Mouse (Mus musculus) heart, postnatal 4 days (tissue): ENCODE results near the gene Hist1h4i. TPM values are rescaled to one million over a fixed set of nuclear protein-coding genes. Genes with fewer than 3 reads are reported as not detected.
"Not testable (repeated sequence)": the region's sequence is repeated elsewhere in the genome, so short reads cannot be mapped to it uniquely, and the experiment has no call there.

Source experiments
- DNase-seq: peaks from one replicate; pipeline ENCODE4 v3.0.0; 2021
- total RNA-seq, 2 experiments: library from RNA; stranded (reverse); gene quantifications; 2 replicates each; pipeline ENCODE4 v1.2.3; 2021

Hist1h4i gene
- 100 to 1,000 TPM; 139 to 147 TPM for total RNA-seq

- peak; percentile 96 for DNase-seq
Measured at GRCm38 (mm10) chr13:22041142-22041536, at the start of gene Hist1h4i. TSS of gene Hist1h4i (minus strand) at chr13:22041362.

GRCm38 (mm10) chr13:22084140-22084539 lies 43.0 kb upstream of the Hist1h4i start, which contains the start of gene Vmn1r188:
TSS of gene Vmn1r188 (plus strand) at chr13:22084440.
- DNase-seq: not testable (repeated sequence)

GRCm38 (mm10) chr13:22063468-22063867 lies 22.3 kb upstream of the Hist1h4i start:
- DNase-seq: no peak

GRCm38 (mm10) chr13:22061422-22061821 lies 20.3 kb upstream of the Hist1h4i start:
- DNase-seq: no peak

- DNase-seq: no peak
Measured at GRCm38 (mm10) chr13:22053754-22054153, 12.6 kb upstream of the Hist1h4i start.

- no peak for DNase-seq
Measured at GRCm38 (mm10) chr13:22051523-22051859, 10.3 kb upstream of the Hist1h4i start.

- DNase-seq: peak; percentile 92
Measured at GRCm38 (mm10) chr13:22050591-22051522, 9.7 kb upstream of the Hist1h4i start.

- DNase-seq: no peak
Measured at GRCm38 (mm10) chr13:22049737-22050440, 8.7 kb upstream of the Hist1h4i start.

- DNase-seq: no peak
Measured at GRCm38 (mm10) chr13:22049041-22049440, 7.9 kb upstream of the Hist1h4i start.

GRCm38 (mm10) chr13:22045311-22045710 lies 4.1 kb upstream of the Hist1h4i start:
- DNase-seq: no peak

GRCm38 (mm10) chr13:22044432-22045155 lies 3.4 kb upstream of the Hist1h4i start:
- DNase-seq: no peak

- no peak for DNase-seq
Measured at GRCm38 (mm10) chr13:22043503-22044431, 2.6 kb upstream of the Hist1h4i start.

- DNase-seq: peak; percentile 87
Measured at GRCm38 (mm10) chr13:22042568-22043502, 1.7 kb upstream of the Hist1h4i start, which contains the start of the genes Hist1h2ag and Hist1h2bj. TSS of gene Hist1h2ag (minus strand) at chr13:22042944. TSS of gene Hist1h2bj (plus strand) at chr13:22043214.

GRCm38 (mm10) chr13:22041651-22042567 lies 747 bp upstream of the Hist1h4i start:
- DNase-seq: no peak

GRCm38 (mm10) chr13:22040464-22041141 lies 559 bp downstream of the Hist1h4i start:
- no peak for DNase-seq

- no peak for DNase-seq
Measured at GRCm38 (mm10) chr13:22039951-22040463, 1.2 kb downstream of the Hist1h4i start.

GRCm38 (mm10) chr13:22039364-22039763 lies 1.8 kb downstream of the Hist1h4i start:
- DNase-seq: no peak

GRCm38 (mm10) chr13:22037415-22037814 lies 3.7 kb downstream of the Hist1h4i start:
- DNase-seq: no peak
